Mouse (Mus musculus) large intestine, adult 2 months (tissue): ENCODE results near the gene Bcl2l12. TPM values are rescaled to one million over a fixed set of nuclear protein-coding genes. Genes with fewer than 3 reads are reported as not detected.

Experiments
- DNase-seq: peaks from one replicate; pipeline ENCODE4 v3.0.0-alpha.2; 2012; ENCODE audit warnings: low read depth, low spot score
- WGBS: fragments of 180-500 bp; shearing (Covaris S2); methylation state at CpG from one replicate; pipeline ENCODE4 v1.1.7; 2018; 5-methylcytosine and 5-hydroxymethylcytosine counted together
- polyA plus RNA-seq: library from polyadenylated mRNA; depleted of rRNA; stranded (reverse); fragments of >200 nt; gene quantifications from 2 replicates; pipeline ENCODE4 v1.2.3, GENCODE M21; 2012

Bcl2l12 gene
- polyA plus RNA-seq, 1 experiment: 23.3 TPM

- no peak for DNase-seq
- under 1% methylated on average over 15 of the region's 15 CpGs for WGBS
Measured at GRCm38 (mm10) chr7:44997940-44998428, 528 bp downstream of the Bcl2l12 start.

- peak; percentile 94 for DNase-seq
- WGBS: under 1% methylated on average over 43 of the region's 43 CpGs
Measured at GRCm38 (mm10) chr7:44997231-44997939, 1.1 kb downstream of the Bcl2l12 start, which contains the start of gene Irf3. Irf3 (plus strand) TSS chr7:44997648.

DNA sequence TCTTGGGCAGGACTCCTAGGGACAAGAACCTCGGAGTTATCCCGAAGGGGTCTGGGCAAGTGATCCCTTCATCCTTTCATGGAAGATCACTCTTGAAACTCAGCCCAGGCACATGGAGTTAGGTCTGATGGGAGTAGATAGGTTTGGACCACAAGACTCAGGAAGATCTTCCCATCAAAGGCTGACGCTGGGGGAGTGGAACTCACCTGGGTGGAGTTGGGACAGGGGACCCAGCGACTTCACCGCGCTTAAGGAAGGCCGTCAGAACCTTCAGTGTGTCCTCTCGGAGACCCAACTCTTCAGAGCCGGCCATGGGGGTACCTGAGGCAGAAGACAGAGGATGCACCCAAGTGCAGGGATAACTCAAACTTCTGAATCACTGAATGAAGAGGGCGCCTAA, 1.8 kb downstream of the Bcl2l12 start:
- DNase-seq: no peak
- WGBS: 7% methylated on average over 10 of the region's 10 CpGs

- DNase-seq: no peak
- under 1% methylated on average over 29 of the region's 29 CpGs for WGBS
Measured at GRCm38 (mm10) chr7:44986879-44987718, 11.4 kb downstream of the Bcl2l12 start.

- DNase-seq: peak; percentile 99
- WGBS: 1% methylated on average over 42 of the region's 42 CpGs
Measured at GRCm38 (mm10) chr7:44986192-44986878, 12.2 kb downstream of the Bcl2l12 start, which contains the start of gene Prmt1. Prmt1 (minus strand) TSS chr7:44986568.

DNA sequence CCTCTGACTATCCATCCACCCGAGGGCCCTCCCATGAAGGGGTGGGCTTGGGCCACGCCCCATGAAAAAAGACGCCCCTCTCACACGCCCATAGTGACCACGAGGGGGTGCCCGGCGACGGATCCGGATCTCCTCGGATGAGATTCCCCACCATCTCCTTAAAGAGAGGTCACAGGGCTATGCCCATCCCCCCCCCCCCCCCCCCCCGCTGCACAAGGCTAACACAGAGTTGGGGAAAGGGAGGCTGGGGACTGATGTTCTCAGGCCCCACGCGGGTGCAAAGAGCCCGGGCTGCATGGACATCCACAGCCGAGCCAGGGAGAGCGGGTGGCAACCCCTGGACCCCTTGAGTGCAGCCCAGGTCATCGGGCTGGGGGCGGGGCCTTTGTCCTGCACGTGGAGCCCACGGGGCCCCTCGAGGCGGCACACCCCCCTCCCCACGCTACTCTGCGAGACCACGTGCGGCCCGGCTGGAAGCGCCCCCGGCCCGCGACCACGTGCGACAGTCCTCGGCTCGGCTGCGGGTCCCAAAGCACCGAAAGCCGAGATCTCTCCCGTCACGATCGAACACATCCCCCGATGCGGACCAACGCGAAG, 12.8 kb downstream of the Bcl2l12 start:
- no peak for DNase-seq
- 2% methylated on average over 44 of the region's 45 CpGs for WGBS

DNA sequence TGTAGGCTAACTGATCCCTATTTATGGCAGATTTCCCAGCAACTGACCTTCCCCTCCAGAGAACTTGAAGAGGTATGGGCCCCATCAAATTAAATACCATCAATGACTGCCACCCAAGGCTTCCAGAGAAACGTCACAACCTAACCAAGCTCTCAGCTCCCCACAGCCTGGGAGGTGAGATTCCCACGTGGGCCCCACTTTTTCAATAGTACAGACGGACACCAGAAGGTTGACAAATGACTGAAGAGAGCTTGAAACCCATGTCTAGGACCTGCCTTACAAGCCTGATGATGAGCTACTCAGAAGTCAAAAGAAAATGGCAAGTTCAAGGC, 13.7 kb downstream of the Bcl2l12 start:
- DNase-seq: no peak
- WGBS: 44% methylated on average over 3 of the region's 3 CpGs

- no peak for DNase-seq
- WGBS: 74% methylated on average over 7 of the region's 7 CpGs
Measured at GRCm38 (mm10) chr7:44983944-44984832, 14.3 kb downstream of the Bcl2l12 start.

- DNase-seq: no peak
- WGBS: 19% methylated on average over 6 of the region's 6 CpGs
Measured at GRCm38 (mm10) chr7:44983085-44983484, 15.4 kb downstream of the Bcl2l12 start.

GRCm38 (mm10) chr7:44981539-44981938, 17.0 kb downstream of the Bcl2l12 start:
- WGBS: 93% methylated on average over 8 of the region's 8 CpGs
- DNase-seq: no peak

DNA sequence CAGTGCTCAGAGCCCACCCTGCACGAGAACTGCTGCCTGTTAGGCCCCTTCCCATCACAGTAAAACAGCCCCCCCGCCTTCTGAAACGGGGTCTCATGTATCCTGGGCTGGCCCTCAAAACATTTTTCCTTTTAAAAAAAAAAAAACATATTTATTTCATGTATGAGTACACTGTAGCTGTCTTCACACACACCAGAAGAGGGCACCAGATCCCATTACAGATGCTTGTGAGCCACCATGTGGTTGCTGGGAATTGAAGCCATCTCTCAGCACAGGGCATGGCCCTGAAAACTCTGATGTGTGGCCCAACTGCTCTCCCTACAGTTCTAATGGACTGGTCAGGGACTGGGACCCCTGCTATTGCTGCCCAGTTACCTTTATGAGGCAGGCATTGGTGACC, 20.2 kb downstream of the Bcl2l12 start:
- 94% methylated on average over 3 of the region's 3 CpGs for WGBS
- no peak for DNase-seq

- DNase-seq: no peak
- WGBS: 18% methylated on average over 6 of the region's 6 CpGs
Measured at GRCm38 (mm10) chr7:44975117-44975419, 23.4 kb downstream of the Bcl2l12 start.

DNA sequence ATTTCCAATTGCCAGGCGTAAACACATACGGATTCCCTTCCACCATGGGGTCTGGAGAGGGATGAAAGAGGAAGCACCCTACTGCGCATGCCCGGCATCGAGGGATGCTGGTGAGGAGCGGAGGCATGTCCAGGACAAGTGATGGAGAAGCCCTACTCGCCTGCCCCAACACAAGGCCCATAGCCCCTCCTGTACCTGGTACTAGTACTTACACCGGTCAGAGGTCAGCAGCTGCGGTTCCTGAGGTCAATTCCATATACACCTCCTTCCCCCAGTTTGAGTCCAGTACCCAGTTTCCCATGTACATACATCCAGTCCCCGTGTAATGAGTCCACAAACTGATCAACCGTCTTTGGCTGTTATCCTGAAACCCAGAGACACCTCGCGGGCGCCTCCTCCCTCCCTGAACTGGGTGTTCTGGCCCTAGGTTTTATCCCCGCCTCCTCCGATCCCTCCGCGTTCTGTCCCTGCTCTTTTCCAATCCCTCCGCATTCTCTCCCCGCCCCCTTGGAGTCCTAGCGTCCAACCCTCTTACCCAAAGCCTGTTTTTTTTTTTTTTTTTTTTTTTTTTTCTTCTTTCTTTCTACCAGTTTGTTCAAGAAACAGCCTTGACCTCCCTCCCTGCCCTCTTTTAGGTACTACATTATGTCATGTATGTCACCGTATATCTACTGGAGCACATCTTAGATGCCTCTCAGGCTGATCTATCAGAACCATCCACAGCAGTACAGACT, 24.0 kb downstream of the Bcl2l12 start, which contains the start of gene Cpt1c:
Gene Cpt1c (minus strand): TSS at position 469 of the 734 bp plus-strand sequence.
- DNase-seq: no peak

DNA sequence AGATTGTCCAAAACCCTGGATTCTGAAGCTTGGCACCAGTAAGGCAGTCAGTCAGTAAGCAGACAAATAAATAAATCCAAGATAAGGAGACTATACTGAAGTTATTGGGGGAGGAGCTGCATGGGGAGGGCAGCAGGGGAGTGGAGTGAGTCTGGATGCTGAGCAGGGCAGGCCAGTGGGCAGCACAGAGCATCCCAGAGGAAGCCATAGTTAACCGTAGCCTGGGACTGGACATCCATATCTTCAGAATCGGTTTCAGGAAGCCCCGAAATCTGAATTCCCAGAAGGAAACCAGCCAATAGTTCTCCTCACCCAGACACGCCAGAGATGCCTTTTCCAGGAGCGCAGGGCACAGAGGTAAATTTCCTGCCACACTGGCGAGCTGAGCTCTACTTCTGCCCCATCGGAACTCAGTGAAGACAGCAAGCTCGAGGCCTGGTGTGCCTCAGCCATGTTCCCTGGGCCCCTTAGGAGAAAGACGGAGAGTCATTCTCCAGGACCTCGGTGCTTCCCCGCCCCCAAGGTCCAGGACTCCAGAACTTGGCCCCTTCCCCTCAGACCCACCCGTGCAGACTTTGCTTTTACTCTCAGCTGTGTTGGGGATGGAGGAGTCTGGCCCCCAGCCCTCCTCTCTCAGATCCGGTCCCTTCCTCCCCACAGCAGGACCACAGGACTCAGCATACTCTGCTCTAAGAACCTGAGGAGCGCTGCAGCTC, 24.9 kb downstream of the Bcl2l12 start:
- DNase-seq: no peak
- WGBS: 52% methylated on average over 14 of the region's 14 CpGs

More for the DNA sequence above, 24.0 kb downstream of the Bcl2l12 start, which contains the start of gene Cpt1c:
- 4% methylated on average over 22 of the region's 22 CpGs for WGBS

DNA sequence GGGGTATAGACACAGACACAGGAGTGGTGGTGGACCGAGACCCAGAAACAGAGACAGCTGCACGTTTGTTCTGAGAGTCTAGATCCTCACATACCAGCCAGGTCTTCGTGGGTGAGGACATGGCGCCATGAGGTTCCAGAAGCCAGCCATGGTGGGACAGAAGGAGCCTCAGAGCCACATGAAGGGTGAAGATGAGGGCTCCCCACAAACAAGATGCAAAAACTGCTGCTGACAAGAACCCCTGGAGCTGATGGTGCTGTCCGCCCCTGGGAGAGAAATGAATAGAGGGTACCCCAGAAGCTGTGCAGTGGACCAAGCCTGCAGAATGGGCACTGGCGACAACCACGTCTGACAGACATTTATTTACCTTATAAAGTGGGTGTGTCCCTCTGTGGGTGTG, 27.4 kb downstream of the Bcl2l12 start:
- DNase-seq: no peak
- WGBS: 51% methylated on average over 7 of the region's 7 CpGs

DNA sequence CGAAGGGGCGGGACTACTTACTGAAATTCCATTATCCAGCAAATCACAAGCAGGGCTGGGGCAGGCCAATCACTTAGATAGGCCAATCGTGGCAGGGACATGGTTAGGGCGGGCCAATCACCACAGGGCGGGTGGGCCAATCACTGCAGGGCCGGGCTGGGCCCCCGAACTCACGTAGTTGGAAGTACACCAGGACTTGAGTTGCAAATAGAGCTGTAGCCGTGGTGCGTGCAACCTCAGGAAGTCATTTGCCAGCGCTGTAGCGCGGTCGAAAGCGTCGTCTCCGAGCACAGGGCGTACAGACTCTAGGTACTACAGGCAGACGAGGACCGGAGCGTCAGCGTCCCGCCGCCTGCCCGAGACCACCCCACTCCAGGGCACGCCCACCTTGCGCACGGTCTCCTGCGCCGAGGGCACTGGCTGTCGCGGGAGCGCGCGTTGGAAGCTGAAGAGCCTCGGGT, 28.3 kb downstream of the Bcl2l12 start:
- no peak for DNase-seq
- under 1% methylated on average over 36 of the region's 36 CpGs for WGBS

DNA sequence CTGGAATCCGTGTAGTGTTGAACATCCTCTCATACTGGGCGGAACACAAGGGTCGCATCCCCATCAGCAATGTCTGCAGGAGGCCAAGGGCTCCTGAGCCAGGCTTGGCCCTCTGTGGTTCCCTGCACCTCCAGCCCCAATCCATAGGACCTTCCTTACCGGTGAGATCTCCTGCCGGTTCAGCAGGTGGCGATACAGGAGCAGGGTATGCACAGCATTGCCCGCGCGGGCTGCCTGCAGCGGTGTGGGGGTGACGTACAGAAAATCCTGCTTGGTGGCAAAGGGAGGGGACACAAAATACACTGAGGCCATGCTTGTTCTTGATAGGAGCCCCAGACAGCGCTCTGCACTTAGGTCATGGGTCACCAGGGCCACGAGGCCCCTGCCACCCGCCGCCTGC, 31.9 kb downstream of the Bcl2l12 start:
- 63% methylated on average over 15 of the region's 15 CpGs for WGBS
- DNase-seq: no peak

DNA sequence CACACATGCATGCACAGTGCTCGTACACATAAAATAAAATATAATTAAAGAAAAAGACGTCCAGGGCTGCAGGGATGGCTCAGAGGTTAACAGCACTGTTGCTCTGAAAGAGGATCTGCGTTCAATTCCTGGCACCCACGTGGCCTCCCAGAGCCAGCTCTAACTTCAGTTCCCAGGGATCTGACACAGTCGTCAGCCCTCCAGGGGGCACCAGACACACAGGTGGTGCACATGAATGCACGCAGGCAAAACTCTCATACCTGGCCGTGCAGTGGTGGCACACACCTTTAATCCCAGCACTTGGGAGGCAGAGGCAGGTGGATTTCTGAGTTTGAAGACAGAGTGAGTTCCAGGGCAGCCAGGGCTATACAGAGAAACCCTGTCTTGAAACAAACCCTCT, 32.5 kb downstream of the Bcl2l12 start:
- no peak for DNase-seq
- 38% methylated on average over 7 of the region's 7 CpGs for WGBS
